Mouse (Mus musculus): ENCODE data around the gene Syt16.

Gene Syt16

DNA sequence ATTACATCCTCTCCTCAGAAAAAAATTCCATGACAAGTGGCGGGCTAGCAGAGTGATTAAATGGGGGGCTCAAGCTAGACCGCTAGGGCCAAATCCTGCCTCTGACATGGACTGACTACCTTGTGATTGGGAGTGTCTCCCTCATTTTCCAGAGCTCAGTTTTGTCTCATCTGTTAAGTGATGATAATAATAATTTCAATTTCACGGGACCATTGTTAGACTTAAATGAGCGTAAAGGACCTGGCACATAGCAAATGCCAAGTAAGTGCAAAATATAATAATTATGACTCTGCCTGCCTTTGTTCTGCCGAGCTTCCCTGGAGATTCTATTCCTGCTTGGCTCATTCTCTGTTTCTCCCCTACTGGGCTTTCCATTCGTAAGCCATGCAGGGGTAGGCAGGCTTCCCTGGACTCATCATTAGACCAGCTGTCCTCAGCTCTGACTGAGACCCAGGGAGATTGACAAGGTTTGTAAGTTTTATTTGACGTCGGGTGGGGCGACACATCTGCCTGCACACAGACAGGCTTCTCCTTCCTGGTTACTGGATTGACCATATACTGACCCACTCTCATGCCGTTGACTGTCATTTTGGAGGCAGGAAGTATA, 112.1 kb downstream of the Syt16 start:
- no peak for DNase-seq

- DNase-seq: no peak
These were observed 119.4 kb downstream of the Syt16 start for GRCm38 (mm10) chr12:74116825-74117224.

DNA sequence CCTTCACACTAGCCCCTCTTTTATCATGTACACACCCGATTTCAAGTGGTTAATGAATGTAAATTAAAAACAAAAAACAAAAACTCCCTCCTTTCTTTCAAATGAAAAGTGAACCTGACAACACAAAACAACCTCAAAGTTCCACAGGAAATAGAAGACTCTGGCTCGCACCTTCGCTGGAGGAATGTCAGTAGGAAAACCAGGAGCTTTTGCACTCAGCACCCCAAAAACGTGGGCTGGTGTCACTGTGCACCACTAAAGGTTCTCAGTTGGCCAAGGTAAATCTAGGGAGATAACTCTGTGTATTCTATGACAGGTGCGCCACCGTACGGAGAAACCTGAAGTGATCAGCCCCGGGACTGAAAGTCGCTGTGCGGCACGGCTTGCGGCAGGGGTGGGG, 128.3 kb downstream of the Syt16 start:
- no peak for DNase-seq

- no peak for DNase-seq
These were observed 130.8 kb downstream of the Syt16 start for GRCm38 (mm10) chr12:74128229-74128628.

- DNase-seq: no peak
These were observed 134.3 kb downstream of the Syt16 start for GRCm38 (mm10) chr12:74131790-74132189.

GRCm38 (mm10) chr12:74142147-74142546, 144.7 kb downstream of the Syt16 start:
- DNase-seq: no peak

DNA sequence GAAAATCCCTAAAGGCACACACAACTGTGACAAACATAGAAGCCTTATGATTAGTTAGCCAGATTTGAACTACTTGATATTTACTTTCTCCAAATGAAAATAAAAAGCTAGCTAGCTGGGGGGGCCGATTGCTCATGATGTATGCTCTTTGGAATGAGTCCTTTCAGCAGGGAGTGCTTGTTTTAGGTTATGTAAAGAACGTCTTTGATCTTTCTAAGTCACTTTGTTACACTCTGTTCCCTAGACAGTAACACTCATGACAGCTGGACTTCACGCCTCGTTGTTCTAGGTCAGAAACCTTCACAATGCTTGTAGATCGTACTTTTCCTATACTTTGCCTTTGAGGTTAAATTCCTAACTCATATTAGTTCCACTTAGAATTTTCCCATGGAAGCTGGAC, 146.9 kb downstream of the Syt16 start:
- no peak for DNase-seq

- DNase-seq: no peak
These were observed 163.3 kb downstream of the Syt16 start for GRCm38 (mm10) chr12:74160791-74161190.

DNA sequence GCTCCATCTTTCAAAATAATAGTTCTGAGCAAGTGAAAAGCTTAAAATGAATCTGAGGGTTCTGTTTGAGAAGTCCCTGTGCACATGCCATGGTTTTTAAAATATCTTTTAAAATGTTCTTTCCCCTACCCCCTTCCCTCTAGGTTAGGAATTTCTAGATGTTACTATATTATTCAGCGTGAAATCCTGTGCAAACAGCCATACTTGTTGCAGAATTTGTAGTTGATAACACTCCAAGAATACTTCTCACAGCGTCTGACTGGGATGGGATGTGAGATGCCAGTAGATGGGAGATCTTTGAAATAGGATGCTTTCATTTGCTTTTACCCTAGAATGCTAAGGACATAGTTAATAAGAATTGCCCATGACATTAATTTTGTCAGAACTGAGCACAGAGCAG, 165.6 kb downstream of the Syt16 start:
- no peak for DNase-seq

DNA sequence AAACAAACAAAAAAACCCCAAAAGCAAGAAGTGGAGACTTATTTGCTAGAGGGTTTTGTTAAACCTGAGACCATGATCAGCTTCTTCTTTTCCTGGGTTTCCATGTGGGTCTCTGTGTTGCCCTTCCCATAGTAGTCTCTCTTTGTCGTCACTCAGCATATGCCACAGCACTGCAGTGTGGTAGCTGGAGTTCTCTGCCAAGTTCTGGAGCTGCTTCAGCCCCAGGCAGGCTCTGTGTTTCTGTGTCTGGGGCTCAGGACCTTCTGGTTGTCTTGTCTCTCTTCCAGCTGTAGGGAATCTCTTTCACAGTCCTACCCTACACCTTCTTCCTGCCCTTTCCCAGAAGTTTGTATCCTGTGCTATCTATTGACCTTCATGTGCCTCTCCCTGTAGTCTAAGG, 173.8 kb downstream of the Syt16 start:
- no peak for DNase-seq

- no peak for DNase-seq
These were observed 176.4 kb downstream of the Syt16 start for GRCm38 (mm10) chr12:74173902-74174301.

GRCm38 (mm10) chr12:74184596-74184995, 187.1 kb downstream of the Syt16 start:
- DNase-seq: no peak

- DNase-seq: no peak
These were observed 190.9 kb downstream of the Syt16 start for GRCm38 (mm10) chr12:74188243-74188785.

- DNase-seq: no peak
These were observed 191.4 kb downstream of the Syt16 start for GRCm38 (mm10) chr12:74188815-74189214.

DNA sequence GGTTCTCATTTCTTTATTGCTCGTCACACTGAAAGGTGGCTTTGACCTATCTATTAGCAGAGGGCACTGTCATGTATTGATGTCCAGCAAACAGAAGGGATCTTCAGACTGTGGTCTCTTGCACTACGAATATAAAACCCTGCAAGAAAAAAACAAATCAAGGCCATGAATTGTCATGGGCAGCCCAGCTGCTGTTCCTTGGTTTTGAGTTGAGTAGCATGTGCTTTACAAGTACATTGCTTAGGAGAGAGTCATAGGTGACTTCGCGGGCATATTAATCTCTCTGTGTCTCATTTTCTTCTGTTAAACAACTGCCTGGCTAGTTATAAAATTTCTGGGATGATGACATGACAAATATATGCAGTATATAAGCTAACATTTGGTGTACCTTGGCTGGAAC, 192.4 kb downstream of the Syt16 start:
- DNase-seq: no peak

- no peak for DNase-seq
These were observed 192.8 kb downstream of the Syt16 start for GRCm38 (mm10) chr12:74190297-74190696.

DNA sequence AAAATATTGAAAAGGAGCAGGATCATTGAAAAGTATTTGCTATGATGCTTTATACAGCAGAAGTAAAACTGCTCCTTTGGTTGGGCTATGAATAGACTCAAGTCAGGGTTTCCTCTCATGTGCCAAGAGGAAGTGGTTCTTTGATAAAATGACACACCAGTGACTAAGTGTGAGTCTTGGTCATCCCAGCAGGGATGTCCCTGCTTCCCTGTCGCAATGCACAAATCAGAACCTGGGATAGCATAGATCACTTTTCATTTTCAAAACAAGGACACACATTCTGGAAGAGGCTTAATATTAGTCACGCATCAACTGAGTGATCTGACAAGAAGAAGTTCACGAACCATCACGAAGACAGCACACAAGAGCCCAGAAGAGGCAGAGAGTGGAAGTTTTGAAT, 195.1 kb downstream of the Syt16 start:
- no peak for DNase-seq

DNA sequence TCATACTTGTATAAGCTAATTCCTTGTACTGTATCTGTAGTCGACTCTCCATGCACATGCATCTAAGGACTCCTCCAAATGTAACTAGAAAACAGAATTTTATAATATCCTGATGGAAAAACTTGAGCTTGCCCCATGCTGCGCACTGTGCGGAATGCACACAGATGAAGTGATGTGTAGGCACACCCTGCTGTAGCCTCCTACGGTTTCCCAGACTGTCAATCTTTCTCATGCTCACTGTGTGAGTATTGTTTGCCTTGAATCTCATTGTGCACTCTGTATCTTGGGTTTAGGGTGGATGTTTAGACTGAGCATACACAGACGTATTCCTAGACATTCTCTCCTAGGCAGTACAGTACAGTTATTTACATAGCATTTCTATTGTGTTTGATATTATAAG, 203.9 kb downstream of the Syt16 start:
- DNase-seq: no peak

DNA sequence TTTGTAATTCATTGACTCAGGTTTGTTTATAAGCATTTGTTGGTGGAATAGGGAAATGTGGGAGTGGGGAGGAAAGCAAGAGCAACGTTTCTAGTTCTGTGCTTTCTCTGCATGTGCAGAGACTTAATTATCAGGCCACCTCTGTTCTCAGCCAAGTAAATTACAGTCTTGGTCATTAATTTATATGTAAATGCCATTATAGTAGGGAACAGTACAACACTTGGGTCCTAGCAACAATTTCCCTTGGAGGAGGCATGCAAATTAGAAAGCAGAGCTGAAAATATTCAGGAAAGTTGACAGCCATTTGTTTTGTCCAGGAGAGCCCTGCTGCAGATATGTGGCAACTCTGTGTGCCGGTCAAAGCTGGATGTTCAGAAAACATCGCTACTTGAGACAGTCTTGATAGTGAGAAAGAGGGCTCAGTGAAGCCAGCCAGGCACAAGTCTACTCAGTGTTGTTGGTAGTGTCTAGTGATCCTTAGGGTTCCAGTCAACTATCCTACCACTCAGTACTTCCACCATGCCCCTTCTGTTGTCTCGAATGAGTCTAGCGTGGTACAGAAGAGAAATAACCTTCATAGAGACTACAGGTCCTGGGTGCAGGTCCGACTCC, 205.1 kb downstream of the Syt16 start:
- DNase-seq: no peak

DNA sequence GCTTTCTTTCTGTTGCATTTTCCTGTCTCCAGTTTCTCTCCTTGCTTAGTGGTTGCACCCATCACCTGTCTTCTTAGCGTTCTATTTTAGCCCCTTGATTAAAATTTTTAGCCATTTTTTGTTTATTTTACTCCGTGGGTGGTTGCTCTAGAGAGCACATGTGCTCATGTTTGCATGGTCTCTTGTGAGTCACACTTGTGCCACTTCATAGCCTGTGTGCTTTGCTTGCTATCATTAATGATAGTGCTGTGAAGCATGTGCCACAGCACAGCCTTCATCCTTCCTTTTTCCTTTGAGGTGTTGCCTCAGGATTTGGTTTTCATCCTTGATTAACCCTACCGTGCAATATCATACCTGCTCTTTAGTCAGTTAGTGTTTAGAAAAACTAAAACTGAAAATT, 214.7 kb downstream of the Syt16 start:
- no peak for DNase-seq

- DNase-seq: no peak
These were observed 218.8 kb downstream of the Syt16 start for GRCm38 (mm10) chr12:74216103-74216728.

DNA sequence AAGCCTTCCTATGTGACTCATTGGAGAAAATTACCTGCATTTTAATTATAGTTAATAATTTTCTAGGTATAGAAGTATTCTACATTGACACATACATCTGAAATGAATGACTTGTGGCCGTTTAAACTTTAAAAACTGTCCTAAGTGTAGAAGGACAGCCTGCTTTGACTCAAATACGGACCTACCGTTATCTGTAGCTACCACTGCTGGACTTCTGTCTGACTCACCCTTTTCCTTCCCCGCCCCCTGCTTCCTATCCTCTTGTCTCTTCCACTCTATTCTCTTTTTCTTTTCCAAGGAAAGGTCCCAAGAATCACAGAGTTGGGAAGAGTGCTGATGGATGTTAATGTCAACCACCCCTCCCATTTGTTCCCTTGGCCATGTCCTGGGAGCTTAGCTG, 222.4 kb downstream of the Syt16 start:
- DNase-seq: no peak

DNA sequence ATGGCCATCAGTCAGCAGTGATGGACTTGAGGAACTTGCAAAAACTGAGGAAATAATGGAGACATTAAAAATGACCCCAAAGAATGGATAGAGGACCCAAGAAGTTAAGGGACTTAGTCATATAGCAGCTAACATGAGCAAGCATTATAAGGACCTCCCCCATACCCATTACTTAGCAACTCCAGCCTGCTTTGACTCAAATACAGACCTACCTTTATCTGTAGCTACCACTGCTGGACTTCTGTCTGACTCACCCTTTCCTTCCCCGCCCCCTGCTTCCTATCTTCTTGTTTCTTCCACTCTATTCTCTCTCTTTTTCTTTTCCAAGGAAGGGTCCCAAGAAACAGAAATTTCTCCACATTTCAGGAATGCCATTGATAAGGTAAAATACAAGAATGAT, 223.2 kb downstream of the Syt16 start:
- DNase-seq: no peak

- DNase-seq: no peak
These were observed 233.3 kb downstream of the Syt16 start for GRCm38 (mm10) chr12:74230808-74231207.

All from cerebellum, adult 9-11 months (tissue).